Comparison of ENCODE assay signal across 12 mouse cellular contexts in genomic region chr11:6599011-6599681, GRCm38 (mm10). TPM values are rescaled to one million over a fixed set of nuclear protein-coding genes. Genes with fewer than 3 reads are reported as not detected.
DNase-seq lines count a peak whose midpoint lies in the region; ATAC-seq and TF ChIP-seq lines count a peak whose summit lies in the region.
"Had no signal": no experiment of that assay in that cellular context is flagged by ENCODE, and none has a peak within 500 bp of the region (broad histone marks: within the 10 kb centered on the region; RNA-seq: fewer than 3 reads in every experiment).

No protein-coding gene starts in this region.

- TF ChIP-seq POLR2A in kidney, adult 2 months (IDR thresholded peaks at IDR 0.05; ENCODE audit: low read depth, low read length), result no peak

- no peak overlapping the region for H3K4me3 ChIP-seq in kidney, embryonic 14.5 days (ENCODE audit: low read length)
- H3K4me3 ChIP-seq in kidney, adult 2 months (ENCODE audit: insufficient read depth, low read depth, low read length), result no peak overlapping the region
- peak overlapping the region; percentile 20; the same call in 1 of the 2 replicates for H3K4me3 ChIP-seq in forebrain, postnatal 0 days (ENCODE audit: low read depth, low read length)
- H3K4me3 ChIP-seq in midbrain, embryonic 13.5 days (replicated peaks), result peak overlapping the region; percentile 34
- H3K4me3 ChIP-seq: embryonic facial prominence, embryonic 15.5 days; lung, embryonic 15.5 days had no signal

- no peak overlapping the region for H3K4me2 ChIP-seq in kidney, embryonic 14.5 days (replicated peaks; ENCODE audit: low read depth, low read length)
- peak overlapping the region; percentile 50 for H3K4me2 ChIP-seq in forebrain, postnatal 0 days (ENCODE audit: low read depth)
- H3K4me2 ChIP-seq in midbrain, embryonic 13.5 days (replicated peaks), result peak overlapping the region; percentile 59
- H3K4me2 ChIP-seq: embryonic facial prominence, embryonic 15.5 days; lung, embryonic 15.5 days had no signal

- TF ChIP-seq CTCF in kidney, adult 2 months (conservative IDR thresholded peaks at IDR 0.05; ENCODE audit: insufficient read depth, insufficient read length, low read depth, low read length), result no peak
- no peak for TF ChIP-seq CTCF in forebrain, postnatal 0 days (IDR thresholded peaks at IDR 0.05; ENCODE audit: low read depth)

- DNase-seq in kidney, adult 2 months, result no peak
- DNase-seq in cerebellum, postnatal 25 days, result peak; percentile 40 to 52
- DNase-seq in forebrain, postnatal 0 days, result peak; percentile 43
- no peak for DNase-seq in B cell, adult 2 months
- DNase-seq in ovary, adult 18-20 months (ENCODE audit: low spot score), result no peak
- DNase-seq in kidney, adult 8-10 months, result no peak

- 0 out of 2 replicates have a peak, but pooled peaks have one; percentile 22 for ATAC-seq in kidney, embryonic 14.5 days (ENCODE audit: low FRiP score, low TSS enrichment)
- ATAC-seq in forebrain, postnatal 0 days, result peak; percentile 3; the same call in 1 of the 2 replicates
- peak; percentile 43 for ATAC-seq in midbrain, embryonic 13.5 days

- no peaks in the 10 kb centered on the region for H3K9me3 ChIP-seq in kidney, embryonic 14.5 days (ENCODE audit: control insufficient read depth, low read length)
- no peaks in the 10 kb centered on the region for H3K9me3 ChIP-seq in forebrain, postnatal 0 days (ENCODE audit: low read length)
- no peaks in the 10 kb centered on the region for H3K9me3 ChIP-seq in midbrain, embryonic 13.5 days
- H3K9me3 ChIP-seq: embryonic facial prominence, embryonic 15.5 days; G1E; lung, embryonic 15.5 days had no signal

- H3K27ac ChIP-seq in kidney, embryonic 14.5 days (ENCODE audit: low read depth, low read length), result no peak overlapping the region
- no peak overlapping the region for H3K27ac ChIP-seq in kidney, adult 2 months (ENCODE audit: insufficient read depth, low read depth, low read length)
- peak overlapping the region; percentile 11; the same call in 1 of the 2 replicates for H3K27ac ChIP-seq in forebrain, postnatal 0 days (ENCODE audit: low read depth, low read length)
- H3K27ac ChIP-seq in midbrain, embryonic 13.5 days, result peak overlapping the region; percentile 88
- H3K27ac ChIP-seq: embryonic facial prominence, embryonic 15.5 days; lung, embryonic 15.5 days had no signal

- WGBS in kidney, embryonic 14.5 days, result 23% methylated on average over 26 of the region's 27 CpGs
- 48% methylated on average over 27 of the region's 27 CpGs for WGBS in kidney, adult 2 months
- WGBS in forebrain, postnatal 0 days, result 13% methylated on average over 27 of the region's 27 CpGs
- 11% methylated on average over 27 of the region's 27 CpGs for WGBS in midbrain, embryonic 13.5 days

- no peak overlapping the region for H3K9ac ChIP-seq in kidney, embryonic 14.5 days (ENCODE audit: low read depth, low read length)
- H3K9ac ChIP-seq in forebrain, postnatal 0 days, result peak overlapping the region; percentile 53
- peak overlapping the region; percentile 63 for H3K9ac ChIP-seq in midbrain, embryonic 13.5 days (replicated peaks)
- H3K9ac ChIP-seq: embryonic facial prominence, embryonic 15.5 days; lung, embryonic 15.5 days had no signal

- peaks cover 16% of the 10 kb centered on the region for H3K4me1 ChIP-seq in kidney, embryonic 14.5 days (ENCODE audit: control insufficient read depth, insufficient read depth, low read length)
- no peaks in the 10 kb centered on the region for H3K4me1 ChIP-seq in kidney, adult 2 months (ENCODE audit: control insufficient read depth, insufficient read depth, low read length)
- H3K4me1 ChIP-seq in forebrain, postnatal 0 days (ENCODE audit: insufficient read depth), result peaks cover 26% of the 10 kb centered on the region
- peaks cover 69% of the 10 kb centered on the region for H3K4me1 ChIP-seq in midbrain, embryonic 13.5 days (replicated peaks)

- H3K27me3 ChIP-seq in kidney, embryonic 14.5 days (ENCODE audit: control insufficient read depth, insufficient read depth, low read length), result no peaks in the 10 kb centered on the region
- H3K27me3 ChIP-seq in kidney, adult 2 months (replicated peaks; ENCODE audit: control insufficient read depth, insufficient read depth, low read length), result no peaks in the 10 kb centered on the region
- H3K27me3 ChIP-seq in forebrain, postnatal 0 days (ENCODE audit: insufficient read depth, low read length), result no peaks in the 10 kb centered on the region
- H3K27me3 ChIP-seq in midbrain, embryonic 13.5 days, result no peaks in the 10 kb centered on the region
- H3K27me3 ChIP-seq: lung, embryonic 15.5 days had no signal

- H3K36me3 ChIP-seq in kidney, embryonic 14.5 days (ENCODE audit: control insufficient read depth, insufficient read depth, low read length), result peaks cover 44% of the 10 kb centered on the region
- H3K36me3 ChIP-seq in kidney, adult 2 months (ENCODE audit: control insufficient read depth, insufficient read depth, low read length), result no peaks in the 10 kb centered on the region
- peaks cover 55% of the 10 kb centered on the region for H3K36me3 ChIP-seq in forebrain, postnatal 0 days (ENCODE audit: insufficient read depth)
- peaks cover 74% of the 10 kb centered on the region for H3K36me3 ChIP-seq in midbrain, embryonic 13.5 days

RNA-seq across cellular contexts. Expression of gene Nacad, which starts 6.7 kb away (rescaled TPM):
- polyA plus RNA-seq in kidney, embryonic 14.5 days (2014; fragmentation: Nextera tagmentation; extraction: Ambion mirVana), result 0.77 and 0.86 TPM in 2 replicates
- polyA plus RNA-seq in kidney, adult 2 months (2012; rRNA removed), result 2.2 and 2.7 TPM in 2 replicates
- 69.4 and 75.6 TPM in 2 replicates for total RNA-seq in forebrain, postnatal 0 days (2014; rRNA removed)
- 46.4 and 61.3 TPM in 2 replicates for polyA plus RNA-seq in forebrain, postnatal 0 days (2015; fragmentation: Nextera tagmentation; extraction: Ambion mirVana)
- polyA plus RNA-seq in midbrain, embryonic 13.5 days (2015; fragmentation: Nextera tagmentation; extraction: Ambion mirVana), result 96.9 and 101 TPM in 2 replicates
- polyA plus RNA-seq: G1E had no signal

RNA-seq across cellular contexts. Expression of gene Tbrg4, which starts 26.7 kb away (rescaled TPM):
- polyA plus RNA-seq in kidney, embryonic 14.5 days (2014; fragmentation: Nextera tagmentation; extraction: Ambion mirVana), result 30.6 and 48.9 TPM in 2 replicates
- 73.9 and 85.3 TPM in 2 replicates for polyA plus RNA-seq in kidney, adult 2 months (2012; rRNA removed)
- 32.2 and 41.9 TPM in 2 replicates for total RNA-seq in forebrain, postnatal 0 days (2014; rRNA removed)
- polyA plus RNA-seq in forebrain, postnatal 0 days (2015; fragmentation: Nextera tagmentation; extraction: Ambion mirVana), result 30.9 and 31.6 TPM in 2 replicates
- 34.6 and 35.5 TPM in 2 replicates for polyA plus RNA-seq in midbrain, embryonic 13.5 days (2015; fragmentation: Nextera tagmentation; extraction: Ambion mirVana)

RNA-seq across cellular contexts. Expression of gene Wap, which starts 39.3 kb away (rescaled TPM):
- polyA plus RNA-seq in kidney, embryonic 14.5 days (2014; fragmentation: Nextera tagmentation; extraction: Ambion mirVana), result not detected in 2 replicates
- polyA plus RNA-seq in kidney, adult 2 months (2012; rRNA removed), result not detected in 2 replicates
- total RNA-seq in forebrain, postnatal 0 days (2014; rRNA removed), result not detected in 2 replicates
- not detected in 2 replicates for polyA plus RNA-seq in forebrain, postnatal 0 days (2015; fragmentation: Nextera tagmentation; extraction: Ambion mirVana)
- polyA plus RNA-seq in midbrain, embryonic 13.5 days (2015; fragmentation: Nextera tagmentation; extraction: Ambion mirVana), result not detected in 2 replicates
- total RNA-seq: G1E had no signal
- polyA plus RNA-seq: embryonic facial prominence, embryonic 15.5 days; G1E; lung, embryonic 15.5 days; stomach, embryonic 16.5 days had no signal

RNA-seq across cellular contexts. Expression of gene Ccm2, which starts 52.5 kb away (rescaled TPM):
- polyA plus RNA-seq in kidney, embryonic 14.5 days (2014; fragmentation: Nextera tagmentation; extraction: Ambion mirVana), result 86.4 and 94.4 TPM in 2 replicates
- polyA plus RNA-seq in kidney, adult 2 months (2012; rRNA removed), result 56.1 and 60.8 TPM in 2 replicates
- total RNA-seq in forebrain, postnatal 0 days (2014; rRNA removed), result 58.9 and 65.6 TPM in 2 replicates
- 84.0 and 84.7 TPM in 2 replicates for polyA plus RNA-seq in forebrain, postnatal 0 days (2015; fragmentation: Nextera tagmentation; extraction: Ambion mirVana)
- 82.4 and 87.8 TPM in 2 replicates for polyA plus RNA-seq in midbrain, embryonic 13.5 days (2015; fragmentation: Nextera tagmentation; extraction: Ambion mirVana)

RNA-seq across cellular contexts. Expression of gene Ramp3, which starts 59.2 kb away (rescaled TPM):
- 10.4 and 10.6 TPM in 2 replicates for polyA plus RNA-seq in kidney, embryonic 14.5 days (2014; fragmentation: Nextera tagmentation; extraction: Ambion mirVana)
- polyA plus RNA-seq in kidney, adult 2 months (2012; rRNA removed), result 40.1 and 41.0 TPM in 2 replicates
- total RNA-seq in forebrain, postnatal 0 days (2014; rRNA removed), result 12.9 and 21.1 TPM in 2 replicates
- polyA plus RNA-seq in forebrain, postnatal 0 days (2015; fragmentation: Nextera tagmentation; extraction: Ambion mirVana), result 17.6 and 20.0 TPM in 2 replicates
- polyA plus RNA-seq in midbrain, embryonic 13.5 days (2015; fragmentation: Nextera tagmentation; extraction: Ambion mirVana), result 6.4 and 6.8 TPM in 2 replicates
- total RNA-seq: G1E had no signal
- polyA plus RNA-seq: G1E had no signal

Comparison
In these comparisons a context has a peak if more than half of its experiments do, and no peak if none do; other contexts are left out.
1. H3K27ac ChIP-seq: peak in forebrain, postnatal 0 days (single experiment) and midbrain, embryonic 13.5 days (single experiment); none in kidney, embryonic 14.5 days (single experiment) and kidney, adult 2 months (single experiment).
2. H3K4me3 ChIP-seq: peak in forebrain, postnatal 0 days (single experiment) and midbrain, embryonic 13.5 days (single experiment); none in kidney, embryonic 14.5 days (single experiment) and kidney, adult 2 months (single experiment).
3. DNase-seq: peak in cerebellum, postnatal 25 days (2 of 2) and forebrain, postnatal 0 days (single experiment); none in kidney, adult 2 months (single experiment), B cell, adult 2 months (0 of 2), ovary, adult 18-20 months (single experiment) and kidney, adult 8-10 months (0 of 2).
4. RNA of gene Nacad, which starts 6.7 kb away (polyA plus RNA-seq): 96.9 to 101 TPM in midbrain, embryonic 13.5 days and 46.4 to 61.3 TPM in forebrain, postnatal 0 days; 2.2 to 2.7 TPM in kidney, adult 2 months and 0.77 to 0.86 TPM in kidney, embryonic 14.5 days; every median in the first group is over 10 times any median in the second.
5. Peak in every context shown above with its lines, with median percentiles within 50 percentile points of each other: ATAC-seq.